ENCODE assay signal across 31 mouse cellular contexts in genomic region chr16:15250186-15250585, GRCm38 (mm10).
"Had no signal": no experiment of that assay in that cellular context is flagged by ENCODE, and none has a peak within 500 bp of the region (broad histone marks: within the 10 kb centered on the region; RNA-seq: fewer than 3 reads in every experiment).

No protein-coding gene starts in this region.

- H3K4me2 ChIP-seq: limb, embryonic 12.5 days; limb, embryonic 13.5 days; limb, embryonic 15.5 days; liver, embryonic 11.5 days; liver, embryonic 12.5 days; liver, embryonic 13.5 days; liver, embryonic 15.5 days; lung, embryonic 14.5 days; lung, embryonic 15.5 days; midbrain, embryonic 11.5 days; midbrain, embryonic 12.5 days; midbrain, embryonic 13.5 days; midbrain, embryonic 15.5 days; neural tube, embryonic 12.5 days had no signal

- H3K27me3 ChIP-seq: limb, embryonic 12.5 days; limb, embryonic 13.5 days; limb, embryonic 15.5 days; liver, embryonic 12.5 days; liver, embryonic 13.5 days; liver, embryonic 15.5 days; lung, embryonic 15.5 days; megakaryocyte, embryonic 14.5 days; midbrain, embryonic 12.5 days; midbrain, embryonic 13.5 days; midbrain, embryonic 15.5 days; neural tube, embryonic 12.5 days had no signal

- DNase-seq: left cerebral cortex, postnatal 4 days; liver; liver, embryonic 13.5 days; liver, postnatal 0 days; lung, adult 18-20 months; lung, adult 2 months; lung, embryonic 14.5 days; lung, postnatal 10 days; lung, postnatal 14 days; lung, postnatal 36 days; lung, postnatal 4 days; midbrain, embryonic 14.5 days had no signal

- H3K36me3 ChIP-seq: limb, embryonic 10.5 days; limb, embryonic 12.5 days; limb, embryonic 13.5 days; limb, embryonic 15.5 days; liver, embryonic 12.5 days; liver, embryonic 13.5 days; liver, embryonic 15.5 days; lung, embryonic 15.5 days; midbrain, embryonic 10.5 days; midbrain, embryonic 12.5 days; midbrain, embryonic 13.5 days; midbrain, embryonic 15.5 days; neural tube, embryonic 12.5 days had no signal

- H3K4me1 ChIP-seq: limb, embryonic 10.5 days; limb, embryonic 12.5 days; liver, embryonic 12.5 days; liver, embryonic 13.5 days; liver, embryonic 15.5 days; megakaryocyte, embryonic 14.5 days; midbrain, embryonic 10.5 days; midbrain, embryonic 12.5 days; midbrain, embryonic 13.5 days; midbrain, embryonic 15.5 days; neural tube, embryonic 12.5 days had no signal

- H3K4me3 ChIP-seq: limb, embryonic 10.5 days; limb, embryonic 12.5 days; limb, embryonic 13.5 days; limb, embryonic 15.5 days; liver, embryonic 12.5 days; liver, embryonic 13.5 days; liver, embryonic 15.5 days; lung, embryonic 15.5 days; megakaryocyte, embryonic 14.5 days; midbrain, embryonic 10.5 days; midbrain, embryonic 12.5 days; midbrain, embryonic 13.5 days; midbrain, embryonic 15.5 days; neural tube, embryonic 12.5 days had no signal

- H3K9ac ChIP-seq: limb, embryonic 12.5 days; limb, embryonic 13.5 days; limb, embryonic 15.5 days; liver, embryonic 12.5 days; liver, embryonic 13.5 days; liver, embryonic 14.5 days; liver, embryonic 15.5 days; liver, postnatal 0 days; lung, embryonic 14.5 days; lung, embryonic 15.5 days; midbrain, embryonic 12.5 days; midbrain, embryonic 13.5 days; midbrain, embryonic 15.5 days; neural tube, embryonic 12.5 days had no signal

- H3K9me3 ChIP-seq: limb, embryonic 10.5 days; limb, embryonic 12.5 days; limb, embryonic 13.5 days; limb, embryonic 15.5 days; liver, embryonic 12.5 days; liver, embryonic 13.5 days; liver, embryonic 15.5 days; lung, embryonic 15.5 days; megakaryocyte, embryonic 14.5 days; midbrain, embryonic 10.5 days; midbrain, embryonic 12.5 days; midbrain, embryonic 13.5 days; midbrain, embryonic 15.5 days; neural tube, embryonic 12.5 days had no signal

- H3K27ac ChIP-seq: limb, embryonic 10.5 days; limb, embryonic 12.5 days; limb, embryonic 13.5 days; limb, embryonic 15.5 days; liver, embryonic 12.5 days; liver, embryonic 13.5 days; liver, embryonic 14.5 days; liver, embryonic 15.5 days; lung, embryonic 15.5 days; macrophage; midbrain, embryonic 10.5 days; midbrain, embryonic 12.5 days; midbrain, embryonic 13.5 days; midbrain, embryonic 15.5 days; neural tube, embryonic 12.5 days had no signal

- ATAC-seq: liver, embryonic 12.5 days; liver, postnatal 0 days; lung, postnatal 0 days; midbrain, embryonic 13.5 days; midbrain, embryonic 15.5 days; midbrain, embryonic 16.5 days had no signal
